Mouse (Mus musculus) thymus, adult 2 months (tissue): ENCODE measurements around the gene Ropn1l. TPM values are rescaled to one million over a fixed set of nuclear protein-coding genes. Genes with fewer than 3 reads are reported as not detected.

ENCODE experiments used
- DNase-seq: peaks from one replicate; pipeline ENCODE4 v3.0.0; 2021
- H3K27ac ChIP-seq: fragments of 200-500 bp; 2 replicates; pipeline ENCODE4 v1.5.1; 2012; ENCODE audit warnings: low read length, control low read depth; ENCODE audit not compliant: control insufficient read depth, insufficient read depth
- H3K27me3 ChIP-seq: fragments of 200-500 bp; 2 replicates; pipeline ENCODE4 v1.6.1; 2012; ENCODE audit warnings: mild to moderate bottlenecking, low read length, moderate library complexity, mixed read lengths; ENCODE audit not compliant: control insufficient read depth, insufficient read depth
- H3K36me3 ChIP-seq: fragments of 200-500 bp; 2 replicates; pipeline ENCODE4 v1.6.1; 2012; ENCODE audit warnings: mild to moderate bottlenecking, low read length, moderate library complexity; ENCODE audit not compliant: control insufficient read depth, insufficient read depth
- H3K4me1 ChIP-seq: fragments of 200-500 bp; replicated peaks from 2 replicates; pipeline ENCODE4 v1.6.1; 2012; ENCODE audit warnings: low read length; ENCODE audit not compliant: control insufficient read depth, insufficient read depth
- H3K4me3 ChIP-seq: fragments of 200-500 bp; 2 replicates; pipeline ENCODE4 v1.5.1; 2012; ENCODE audit warnings: mild to moderate bottlenecking, low read length, control low read depth, moderate library complexity; ENCODE audit not compliant: control insufficient read depth, insufficient read depth
- CTCF ChIP-seq: fragments of 200-500 bp; IDR thresholded peaks from 2 replicates; pipeline ENCODE4 v1.5.1; 2012; ENCODE audit warnings: mild to moderate bottlenecking, control low read depth, low read length, moderate library complexity, borderline replicate concordance; ENCODE audit not compliant: control insufficient read depth, poor library complexity, insufficient read depth; ENCODE audit errors: extremely low read depth
- POLR2A ChIP-seq: fragments of 200-500 bp; IDR thresholded peaks from 2 replicates; pipeline ENCODE4 v1.6.1; 2012; ENCODE audit warnings: mild to moderate bottlenecking, low read length, control low read depth, moderate library complexity; ENCODE audit not compliant: control insufficient read depth, poor library complexity, insufficient read depth; ENCODE audit errors: extremely low read depth
- WGBS: fragments of 180-500 bp; shearing (Covaris S2); methylation state at CpG from one replicate; pipeline ENCODE4 v1.1.7; 2018; 5-methylcytosine and 5-hydroxymethylcytosine counted together
- polyA plus RNA-seq: library from polyadenylated mRNA; depleted of rRNA; stranded (reverse); fragments of >200 nt; gene quantifications from 2 replicates; pipeline ENCODE4 v1.2.3, GENCODE M21; 2012

The Ropn1l gene
- polyA plus RNA-seq, 1 experiment, result 0.92 TPM

DNA sequence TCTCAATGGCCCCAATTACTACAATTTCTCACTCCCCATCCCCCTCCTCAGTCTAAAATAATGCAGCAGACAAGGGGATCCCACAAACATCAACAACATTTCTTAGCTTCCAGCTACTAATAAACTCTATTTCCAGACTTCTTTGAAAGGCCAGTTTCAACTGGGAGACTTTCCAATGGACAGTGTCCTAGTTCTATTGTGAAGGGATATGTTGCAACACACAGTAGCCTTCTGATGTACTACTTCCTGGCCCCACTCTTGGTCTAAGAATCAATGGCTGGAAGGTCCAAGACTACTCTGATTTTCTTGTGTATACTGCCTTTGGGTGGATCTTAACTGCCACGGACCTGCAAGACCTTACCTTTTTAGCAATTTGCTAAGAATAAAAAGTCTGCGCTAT lies 12.3 kb upstream of the Ropn1l start:
- no peaks in the 10 kb centered on the region for H3K27me3 ChIP-seq
- TF ChIP-seq POLR2A (no peak), CTCF (no peak)
- peaks cover 79% of the 10 kb centered on the region for H3K36me3 ChIP-seq
- 98% methylated on average over 2 of the region's 2 CpGs for WGBS
- H3K27ac ChIP-seq, result no peak overlapping the region
- no peak for DNase-seq
- H3K4me1 ChIP-seq, result no peaks in the 10 kb centered on the region
- H3K4me3 ChIP-seq, result no peak overlapping the region

DNA sequence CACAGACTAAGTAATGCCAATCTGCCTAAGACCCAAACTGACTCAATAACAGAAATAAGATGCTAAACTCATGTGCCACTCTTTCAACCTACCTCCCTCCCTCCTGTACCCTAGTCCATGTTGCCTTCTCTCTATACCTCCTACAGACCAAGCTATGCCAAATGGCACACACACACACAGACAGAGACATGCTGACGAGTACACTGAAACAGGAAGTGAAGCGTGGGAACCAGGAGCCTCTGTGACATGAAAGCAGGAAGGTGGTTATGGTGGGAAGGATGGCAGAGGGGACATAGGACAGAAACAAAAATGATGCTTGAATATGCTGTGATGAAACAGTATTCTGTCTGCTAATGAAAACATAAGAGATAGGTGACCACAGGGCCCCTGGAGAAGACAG lies 7.0 kb upstream of the Ropn1l start:
- 17% methylated on average over 2 of the region's 2 CpGs for WGBS
- TF ChIP-seq POLR2A, result no peak
- no peak for TF ChIP-seq CTCF
- no peak overlapping the region for H3K4me3 ChIP-seq
- no peaks in the 10 kb centered on the region for H3K27me3 ChIP-seq
- no peak overlapping the region for H3K27ac ChIP-seq
- DNase-seq, result no peak
- peaks cover 77% of the 10 kb centered on the region for H3K36me3 ChIP-seq
- H3K4me1 ChIP-seq, result no peaks in the 10 kb centered on the region

DNA sequence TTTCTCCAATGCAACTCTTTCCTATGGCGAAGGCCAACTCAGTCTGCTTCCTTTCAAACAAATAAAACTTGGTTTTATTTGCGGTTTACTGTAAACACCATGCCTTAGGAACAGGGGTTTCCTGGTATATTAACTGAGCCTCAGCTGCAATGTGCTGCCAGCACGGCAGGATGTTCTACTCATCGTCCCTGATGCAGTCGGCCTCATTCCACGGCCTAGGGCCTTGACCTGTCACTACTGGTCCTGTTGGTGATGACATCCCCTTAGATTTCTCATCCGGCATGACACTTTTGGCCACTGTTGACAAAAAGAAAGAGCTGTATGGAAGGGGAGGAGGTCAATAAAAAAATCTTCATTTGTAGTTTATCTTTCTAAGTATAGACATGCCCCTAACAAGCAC lies 4.5 kb upstream of the Ropn1l start:
- WGBS, result 97% methylated on average over 7 of the region's 7 CpGs
- no peak overlapping the region for H3K4me3 ChIP-seq
- peaks cover 55% of the 10 kb centered on the region for H3K36me3 ChIP-seq
- TF ChIP-seq CTCF (no peak), POLR2A (no peak)
- peaks cover 8% of the 10 kb centered on the region for H3K4me1 ChIP-seq
- H3K27ac ChIP-seq, result no peak overlapping the region
- DNase-seq, result no peak
- no peaks in the 10 kb centered on the region for H3K27me3 ChIP-seq

DNA sequence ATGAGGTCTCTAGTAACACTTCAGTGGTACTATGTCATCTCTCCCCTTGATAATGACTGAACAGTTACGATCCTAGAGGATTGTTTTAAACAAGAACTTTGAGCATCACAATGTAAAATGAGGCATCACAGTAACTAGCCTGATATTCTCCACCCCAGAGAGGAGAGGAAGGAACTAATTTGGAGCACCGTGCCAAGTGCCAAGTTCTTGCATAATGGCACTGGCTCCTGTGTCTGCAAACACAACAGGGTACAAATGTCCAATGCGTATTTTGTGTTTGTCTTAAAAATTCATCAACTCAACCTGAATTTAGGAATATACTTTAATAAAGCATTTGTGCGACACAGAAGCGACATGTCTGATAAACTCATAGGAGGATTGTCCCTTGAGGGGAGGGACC lies 2.8 kb upstream of the Ropn1l start:
- peaks cover 38% of the 10 kb centered on the region for H3K36me3 ChIP-seq
- H3K4me1 ChIP-seq, result peaks cover 9% of the 10 kb centered on the region
- no peaks in the 10 kb centered on the region for H3K27me3 ChIP-seq
- TF ChIP-seq CTCF (no peak), POLR2A (no peak)
- WGBS, result 96% methylated on average over 5 of the region's 5 CpGs
- H3K27ac ChIP-seq, result no peak overlapping the region
- no peak for DNase-seq
- no peak overlapping the region for H3K4me3 ChIP-seq

DNA sequence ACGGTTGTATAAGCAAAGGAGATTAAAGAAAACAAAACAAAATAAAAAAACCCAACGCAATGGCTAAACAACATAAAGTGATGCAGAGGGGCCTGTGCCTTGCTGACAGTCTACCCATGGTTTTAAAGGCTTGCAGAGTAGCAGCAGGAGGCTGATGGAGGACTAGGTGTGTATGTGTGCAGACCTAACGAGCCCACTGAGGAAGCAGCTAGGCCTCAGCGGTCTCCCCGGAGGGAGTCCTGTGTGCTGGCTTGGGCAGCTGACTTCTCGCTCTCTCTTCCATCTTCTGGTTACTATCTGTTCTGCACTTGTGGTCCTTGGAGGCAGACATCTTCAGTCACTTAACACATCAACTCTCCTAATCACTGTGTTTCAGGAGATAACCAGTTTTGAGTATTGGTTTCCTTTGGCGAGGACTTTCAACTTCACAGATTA lies 1.3 kb upstream of the Ropn1l start:
- H3K4me1 ChIP-seq, result peaks cover 9% of the 10 kb centered on the region
- H3K4me3 ChIP-seq, result no peak overlapping the region

DNA sequence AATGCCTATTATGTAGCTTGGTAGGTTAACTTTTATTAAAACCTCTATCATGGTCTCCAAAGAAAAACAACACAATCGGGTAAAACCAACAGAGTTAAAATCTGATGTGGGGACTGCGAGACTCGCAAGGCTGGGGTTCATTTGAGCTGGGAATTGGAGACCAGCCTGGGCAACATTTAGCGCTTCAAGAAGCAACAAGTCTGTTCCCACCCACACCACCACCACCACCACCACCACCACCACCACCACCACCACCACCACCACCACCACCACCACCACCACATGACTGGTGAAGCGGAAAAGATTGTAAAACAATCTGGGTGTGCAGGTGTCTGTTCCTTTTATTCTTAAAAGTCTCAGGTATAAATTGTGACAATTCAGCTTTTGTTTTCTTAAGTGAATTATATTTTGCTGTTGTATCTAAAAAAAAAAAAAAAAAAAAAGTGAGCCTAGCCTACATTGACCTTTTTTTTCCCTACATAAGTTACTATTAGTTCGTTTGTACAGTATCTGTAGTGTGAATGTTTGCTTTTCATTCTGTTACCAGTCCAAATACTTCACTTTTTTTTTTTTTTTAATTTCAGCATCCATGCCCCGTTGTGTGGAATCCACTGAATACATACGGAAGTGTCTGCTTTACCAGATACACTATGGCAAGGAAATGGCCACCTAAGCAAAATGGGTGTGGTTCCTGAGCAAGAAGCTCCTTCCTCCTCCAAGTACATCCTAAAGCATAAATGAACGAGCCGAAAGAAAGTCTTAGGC lies 741 bp upstream of the Ropn1l start:
- H3K27me3 ChIP-seq, result no peaks in the 10 kb centered on the region
- WGBS, result 65% methylated on average over 10 of the region's 10 CpGs
- TF ChIP-seq CTCF, result no peak
- H3K4me1 ChIP-seq, result peaks cover 9% of the 10 kb centered on the region
- H3K36me3 ChIP-seq, result peaks cover 18% of the 10 kb centered on the region
- H3K4me3 ChIP-seq, result no peak overlapping the region
- no peak overlapping the region for H3K27ac ChIP-seq
- no peak for DNase-seq

More for the DNA sequence above, 1.3 kb upstream of the Ropn1l start:
- Histone ChIP-seq H3K36me3 (peaks cover 24% of the 10 kb centered on the region), H3K27me3 (no peaks in the 10 kb centered on the region), H3K27ac (no peak overlapping the region)
- TF ChIP-seq CTCF (no peak), POLR2A (no peak)
- DNase-seq, result no peak
- WGBS, result 91% methylated on average over 7 of the region's 7 CpGs
